Mouse (Mus musculus) midbrain, embryonic 15.5 days (tissue): ENCODE measurements at regions not wholly inside any gene's neighbourhood (a gene's known extent, or its start where the extent isn't known, plus 50 kb on each side); places are given as distances from the start of the nearest gene placed in this dataset.
A peak's percentile ranks its signal among the peaks of the same experiment; 100 is the strongest.

Source experiments
- ATAC-seq: fragments of 200-750 bp; cut with Nextera tagmentation; replicated peaks from 2 replicates; pipeline ENCODE4 v1.8.0; 2017; ENCODE audit warnings: moderate TSS enrichment
- H3K27ac ChIP-seq: fragments of 300-500 bp; sonication (generic); 2 replicates; pipeline ENCODE4 v1.5.1; 2015; ENCODE audit warnings: mild to moderate bottlenecking, inconsistent platforms
- H3K27me3 ChIP-seq: fragments of 300-500 bp; sonication (generic); replicated peaks from 2 replicates; pipeline ENCODE4 v1.6.1; 2015; ENCODE audit warnings: inconsistent platforms
- H3K36me3 ChIP-seq: fragments of 300-500 bp; sonication (generic); replicated peaks from 2 replicates; pipeline ENCODE4 v1.6.1; 2015; ENCODE audit warnings: inconsistent platforms
- H3K4me1 ChIP-seq: fragments of 300-500 bp; sonication (generic); 2 replicates; pipeline ENCODE4 v1.6.1; 2015; ENCODE audit warnings: inconsistent platforms
- H3K4me2 ChIP-seq: fragments of 300-500 bp; sonication (generic); 2 replicates; pipeline ENCODE4 v1.6.1; 2015; ENCODE audit warnings: inconsistent platforms, mild to moderate bottlenecking, moderate library complexity
- H3K4me3 ChIP-seq: fragments of 300-500 bp; sonication (generic); 2 replicates; pipeline ENCODE4 v1.5.1; 2015; ENCODE audit warnings: mild to moderate bottlenecking, inconsistent platforms
- H3K9ac ChIP-seq: fragments of 300-500 bp; sonication (generic); 2 replicates; pipeline ENCODE4 v1.6.1; 2015; ENCODE audit warnings: mild to moderate bottlenecking, inconsistent platforms
- H3K9me3 ChIP-seq: fragments of 300-500 bp; sonication (generic); 2 replicates; pipeline ENCODE4 v1.6.1; 2016; ENCODE audit warnings: inconsistent platforms
- WGBS: fragments of 180-500 bp; shearing (Covaris S2); methylation state at CpG from one replicate; pipeline ENCODE4 v1.1.7; 2015; ENCODE audit warnings: mixed read lengths; 5-methylcytosine and 5-hydroxymethylcytosine counted together

DNA sequence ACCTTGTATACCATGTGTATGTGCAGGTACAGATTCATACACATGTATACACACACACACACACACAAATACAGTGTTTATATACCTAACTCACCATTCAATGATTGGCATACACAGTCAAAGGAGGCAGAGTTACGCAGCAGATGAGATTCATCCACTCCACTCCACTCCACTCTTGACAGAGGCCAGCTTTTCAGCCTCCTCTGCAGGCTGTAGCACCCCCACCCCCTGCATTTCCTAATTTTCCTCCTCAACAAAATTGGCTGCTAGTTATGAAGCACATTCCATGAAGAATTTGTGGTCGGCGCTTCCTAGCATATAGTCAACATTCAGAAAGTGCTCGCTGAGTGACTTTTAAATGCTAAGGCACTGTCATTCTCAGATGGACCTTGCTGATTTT lies 546.7 kb upstream of the Map3k7 start:
- H3K9me3 ChIP-seq, result no peaks in the 10 kb centered on the region
- WGBS, result 100% methylated on average over 4 of the region's 4 CpGs
- no peak overlapping the region for H3K27ac ChIP-seq

DNA sequence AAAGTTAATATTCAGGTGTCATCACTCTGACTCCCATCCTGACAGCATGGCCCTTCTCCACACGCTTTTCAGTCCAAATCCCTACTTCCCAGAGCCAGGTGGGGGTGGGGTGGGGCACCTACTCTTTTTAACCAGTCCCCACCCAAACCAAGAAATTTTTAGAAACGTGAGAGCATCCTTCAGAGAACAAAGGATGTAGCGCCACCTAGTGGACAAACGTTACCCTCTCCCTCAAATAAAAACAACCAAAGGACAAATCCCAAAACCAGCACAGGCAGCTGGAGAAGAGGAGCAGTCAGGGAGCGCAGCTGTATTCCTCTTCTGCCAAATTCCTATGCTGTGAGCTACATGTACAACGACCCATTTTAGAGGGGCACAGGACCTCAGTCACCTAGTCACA lies 544.7 kb upstream of the Map3k7 start:
- peak overlapping the region; percentile 58; the same call in 1 of the 2 replicates for H3K27ac ChIP-seq
- H3K9me3 ChIP-seq, result no peaks in the 10 kb centered on the region
- no peak overlapping the region for H3K4me3 ChIP-seq
- ATAC-seq, result peak; percentile 74
- H3K36me3 ChIP-seq, result no peaks in the 10 kb centered on the region
- WGBS, result 8% methylated on average over 6 of the region's 6 CpGs
- H3K4me1 ChIP-seq, result peaks cover 8% of the 10 kb centered on the region; the same call in 1 of the 2 replicates
- 0 out of 2 replicates have a peak overlapping the region, but pooled peaks have one; percentile 8 for H3K9ac ChIP-seq
- no peaks in the 10 kb centered on the region for H3K27me3 ChIP-seq
- H3K4me2 ChIP-seq, result peak overlapping the region; percentile 16; the same call in 1 of the 2 replicates

More for the DNA sequence above, 546.7 kb upstream of the Map3k7 start:
- no peak overlapping the region for H3K4me2 ChIP-seq
- H3K36me3 ChIP-seq, result no peaks in the 10 kb centered on the region
- H3K4me3 ChIP-seq, result no peak overlapping the region
- H3K4me1 ChIP-seq, result peaks cover 8% of the 10 kb centered on the region; the same call in 1 of the 2 replicates
- H3K9ac ChIP-seq, result no peak overlapping the region
- ATAC-seq, result no peak
- no peaks in the 10 kb centered on the region for H3K27me3 ChIP-seq

DNA sequence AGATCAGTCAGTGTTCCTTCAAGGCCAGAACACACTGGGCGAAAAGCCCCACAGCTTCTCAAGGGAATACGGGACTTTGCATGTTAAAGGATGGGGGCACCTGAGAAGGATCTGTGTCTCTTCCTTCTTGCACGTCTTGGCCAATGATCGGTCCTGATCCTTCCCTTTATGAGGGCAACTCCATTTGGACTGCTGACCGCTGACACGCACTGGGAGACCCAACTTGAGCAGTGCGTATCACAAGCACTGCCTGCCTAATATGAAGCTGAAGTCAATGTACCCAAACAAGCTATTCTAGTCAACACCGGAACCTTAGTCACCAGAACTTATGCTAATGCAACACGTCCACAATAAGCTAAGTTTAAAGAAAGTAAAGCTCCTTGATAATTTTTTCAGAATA lies 543.7 kb upstream of the Map3k7 start:
- Histone ChIP-seq H3K27ac (no peak overlapping the region), H3K4me1 (peaks cover 8% of the 10 kb centered on the region; the same call in 1 of the 2 replicates), H3K4me2 (no peak overlapping the region), H3K27me3 (no peaks in the 10 kb centered on the region), H3K4me3 (no peak overlapping the region), H3K36me3 (no peaks in the 10 kb centered on the region), H3K9ac (no peak overlapping the region), H3K9me3 (no peaks in the 10 kb centered on the region)
- WGBS, result 89% methylated on average over 9 of the region's 9 CpGs
- 0 out of 2 replicates have a peak, but pooled peaks have one; percentile 13 for ATAC-seq

DNA sequence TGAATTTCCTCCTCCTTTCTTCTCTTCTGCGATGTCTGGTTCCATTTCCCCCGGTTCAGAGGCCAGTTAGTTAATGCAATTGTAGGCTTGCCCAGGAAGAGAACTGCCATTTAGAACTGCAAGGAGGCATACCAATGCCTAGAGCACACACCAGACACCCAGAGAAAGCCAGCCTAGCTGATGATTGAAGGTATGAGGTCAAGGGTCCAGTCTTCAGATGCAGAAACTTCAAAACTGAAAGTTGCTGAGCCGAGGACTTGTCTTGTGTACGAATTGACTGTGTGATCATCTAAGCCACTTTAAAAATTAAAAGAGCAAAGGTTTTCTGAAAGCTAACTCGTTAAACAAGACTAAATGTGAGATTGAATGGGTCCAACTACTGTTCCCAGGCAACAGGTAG lies 542.5 kb upstream of the Map3k7 start:
- ATAC-seq, result no peak
- Histone ChIP-seq H3K9ac (no peak overlapping the region), H3K4me1 (peaks cover 8% of the 10 kb centered on the region; the same call in 1 of the 2 replicates), H3K4me3 (no peak overlapping the region), H3K27me3 (no peaks in the 10 kb centered on the region), H3K9me3 (no peaks in the 10 kb centered on the region), H3K4me2 (no peak overlapping the region), H3K27ac (no peak overlapping the region), H3K36me3 (no peaks in the 10 kb centered on the region)
- WGBS, result 87% methylated on average over 5 of the region's 5 CpGs

DNA sequence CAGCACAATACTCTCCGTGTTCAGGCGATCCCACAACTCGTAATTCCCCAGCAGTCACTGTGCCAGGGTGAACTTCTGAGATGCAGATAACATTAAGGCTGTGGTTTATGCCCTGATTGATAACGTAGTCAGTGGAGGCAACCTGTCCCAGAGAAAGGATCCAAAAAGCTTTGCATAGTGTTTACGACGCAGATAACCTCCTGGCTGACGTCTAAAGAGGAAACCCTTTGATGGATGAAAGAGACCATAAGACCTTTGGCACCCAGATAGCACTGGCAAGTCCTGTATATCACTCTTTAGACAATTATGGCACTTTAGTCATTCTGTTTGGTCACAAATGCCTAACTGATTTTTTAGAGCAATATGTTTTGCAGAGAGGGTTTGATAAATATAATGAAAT lies 538.8 kb upstream of the Map3k7 start:
- H3K27ac ChIP-seq, result no peak overlapping the region

DNA sequence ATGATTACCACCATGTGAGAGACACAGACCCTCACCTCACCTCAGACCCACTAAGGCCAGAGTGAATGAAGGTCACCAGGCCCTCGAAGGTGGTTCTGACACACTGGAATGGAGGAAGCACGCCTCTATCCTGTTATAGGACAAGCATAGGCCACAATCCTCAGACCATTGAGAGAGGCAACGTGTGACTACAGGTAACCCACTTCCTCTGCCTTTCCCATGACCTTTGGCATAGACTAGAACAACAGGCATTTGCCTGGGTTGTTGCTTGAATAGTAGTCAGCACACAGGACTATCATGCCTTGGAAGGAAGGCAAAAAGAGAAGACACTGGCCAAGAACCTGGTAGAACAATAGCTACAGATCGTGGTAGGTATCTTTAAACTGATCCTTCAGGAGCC lies 538.2 kb upstream of the Map3k7 start:
- H3K9ac ChIP-seq, result no peak overlapping the region
- WGBS, result 88% methylated on average over 4 of the region's 4 CpGs
- no peak overlapping the region for H3K4me2 ChIP-seq
- H3K36me3 ChIP-seq, result no peaks in the 10 kb centered on the region
- H3K9me3 ChIP-seq, result no peaks in the 10 kb centered on the region
- ATAC-seq, result no peak
- no peak overlapping the region for H3K4me3 ChIP-seq
- no peaks in the 10 kb centered on the region for H3K4me1 ChIP-seq
- no peaks in the 10 kb centered on the region for H3K27me3 ChIP-seq
- no peak overlapping the region for H3K27ac ChIP-seq

More for the DNA sequence above, 538.8 kb upstream of the Map3k7 start:
- WGBS, result 57% methylated on average over 7 of the region's 7 CpGs
- ATAC-seq, result no peak
- Histone ChIP-seq H3K27me3 (no peaks in the 10 kb centered on the region), H3K36me3 (no peaks in the 10 kb centered on the region), H3K4me2 (no peak overlapping the region), H3K4me1 (no peaks in the 10 kb centered on the region), H3K9me3 (no peaks in the 10 kb centered on the region), H3K4me3 (no peak overlapping the region), H3K9ac (no peak overlapping the region)

DNA sequence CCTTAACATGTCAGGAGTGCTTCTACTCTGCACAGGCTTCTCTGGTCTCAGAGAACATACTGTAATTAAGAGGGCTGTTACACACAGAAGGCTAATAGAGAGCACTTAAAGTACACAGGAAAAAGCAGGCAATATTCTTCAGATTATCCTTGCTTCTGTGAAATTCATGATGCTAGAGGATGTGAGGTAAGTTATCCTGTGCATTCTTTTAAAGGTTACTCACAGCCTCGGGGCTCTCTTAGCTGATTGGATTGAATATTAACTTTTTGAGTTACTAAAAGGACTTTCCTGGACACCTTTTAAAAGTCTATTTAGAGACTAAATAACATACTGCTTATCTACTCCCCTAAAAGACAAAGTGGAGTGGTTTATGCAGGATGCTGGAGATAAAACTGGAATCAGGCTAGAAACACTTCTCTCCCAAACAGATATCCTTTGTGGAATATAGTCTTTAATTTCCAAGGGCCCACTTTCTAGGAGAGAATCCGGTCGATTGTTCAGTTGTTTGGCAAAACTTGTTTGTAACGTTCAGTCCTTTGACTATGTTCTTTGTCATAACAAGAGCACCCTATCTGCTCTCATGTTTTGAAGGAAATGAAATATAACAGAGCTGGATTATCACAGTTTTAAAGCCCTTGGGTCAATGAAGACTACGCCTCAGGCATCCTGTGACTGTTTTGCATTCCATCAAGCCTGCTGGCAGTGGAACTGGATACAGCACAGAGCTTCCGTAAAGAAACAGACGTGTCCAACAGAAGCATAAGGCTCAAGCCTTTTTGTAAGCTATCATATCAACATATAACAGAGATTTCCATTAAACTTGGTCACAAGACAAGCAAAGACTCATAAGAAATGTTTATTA lies 537.5 kb upstream of the Map3k7 start:
- Histone ChIP-seq H3K4me3 (no peak overlapping the region), H3K27ac (no peak overlapping the region), H3K4me2 (no peak overlapping the region), H3K36me3 (no peaks in the 10 kb centered on the region), H3K27me3 (no peaks in the 10 kb centered on the region), H3K4me1 (no peaks in the 10 kb centered on the region; the same call in 1 of the 2 replicates), H3K9me3 (no peaks in the 10 kb centered on the region), H3K9ac (no peak overlapping the region)
- ATAC-seq, result no peak
- WGBS, result 75% methylated on average over 7 of the region's 7 CpGs

DNA sequence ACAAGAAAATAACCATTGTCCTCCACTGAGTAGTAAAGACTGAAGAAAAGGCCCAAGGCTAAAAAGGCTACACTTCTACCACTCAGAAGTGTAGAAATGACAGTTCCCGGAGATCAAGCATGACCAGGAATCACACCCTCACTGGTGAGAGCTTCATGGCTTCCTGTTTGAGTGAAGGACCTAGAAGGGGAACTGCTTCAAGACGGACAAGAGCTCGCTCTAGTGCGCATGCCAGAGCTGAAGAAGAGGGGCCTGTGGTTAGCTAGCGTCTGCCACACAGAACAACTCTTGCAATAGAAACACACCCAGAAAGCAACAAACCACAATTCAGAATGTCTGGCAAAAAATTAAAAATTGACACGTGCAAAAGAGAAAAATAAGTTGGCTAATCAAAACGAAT lies 530.0 kb upstream of the Map3k7 start:
- no peak overlapping the region for H3K9ac ChIP-seq
- no peak overlapping the region for H3K4me2 ChIP-seq
- H3K9me3 ChIP-seq, result no peaks in the 10 kb centered on the region
- H3K4me3 ChIP-seq, result no peak overlapping the region
- no peak overlapping the region for H3K27ac ChIP-seq
- ATAC-seq, result no peak
- WGBS, result 93% methylated on average over 7 of the region's 7 CpGs
- no peaks in the 10 kb centered on the region for H3K36me3 ChIP-seq
- no peaks in the 10 kb centered on the region; the same call in 1 of the 2 replicates for H3K4me1 ChIP-seq
- H3K27me3 ChIP-seq, result no peaks in the 10 kb centered on the region

DNA sequence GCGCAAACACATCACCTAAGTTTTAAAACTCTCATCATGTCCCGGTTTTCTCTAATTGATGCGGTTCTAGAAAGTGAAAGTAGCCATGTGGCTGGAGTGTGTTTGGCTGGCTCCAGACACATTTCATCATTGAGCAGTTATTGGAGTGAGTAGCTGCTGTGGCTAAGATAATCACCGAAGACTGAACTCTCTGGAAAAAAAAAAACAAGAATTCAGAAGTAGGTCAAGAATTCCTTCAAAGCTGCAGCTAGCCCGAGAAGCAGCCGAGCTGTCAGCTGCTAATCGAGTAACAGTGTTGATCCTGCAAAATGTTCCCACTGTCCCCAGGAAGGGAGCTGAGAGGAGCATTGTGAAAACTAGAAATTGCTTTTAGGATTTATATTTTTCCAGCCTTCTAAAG lies 509.0 kb upstream of the Map3k7 start:
- H3K4me3 ChIP-seq, result no peak overlapping the region
- no peak for ATAC-seq
- H3K27ac ChIP-seq, result no peak overlapping the region
- no peaks in the 10 kb centered on the region for H3K9me3 ChIP-seq
- 0 out of 2 replicates have a peak, but pooled peaks cover 3% of the 10 kb centered on the region for H3K4me1 ChIP-seq
- 67% methylated on average over 7 of the region's 7 CpGs for WGBS
- H3K27me3 ChIP-seq, result no peaks in the 10 kb centered on the region
- H3K9ac ChIP-seq, result no peak overlapping the region
- no peak overlapping the region for H3K4me2 ChIP-seq
- H3K36me3 ChIP-seq, result no peaks in the 10 kb centered on the region

DNA sequence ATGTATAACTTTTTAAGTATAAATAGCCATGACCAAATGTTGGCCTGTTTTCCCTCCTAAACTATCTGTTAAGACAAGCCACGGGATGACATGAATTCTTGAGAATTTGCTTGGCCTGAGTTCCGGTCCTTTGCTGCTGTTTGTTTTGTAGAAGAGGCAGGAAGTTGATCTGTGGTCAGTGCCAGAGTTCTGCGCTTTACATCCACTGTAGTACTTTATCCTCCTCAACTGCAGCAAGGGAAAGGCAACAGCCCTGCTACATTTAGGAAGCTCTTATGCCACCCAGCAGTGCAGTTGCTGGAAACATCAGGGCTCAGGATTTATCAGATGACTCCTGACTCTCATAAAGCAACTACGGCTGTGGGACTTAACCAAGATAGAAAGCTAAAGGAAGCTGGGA lies 508.4 kb upstream of the Map3k7 start:
- H3K27me3 ChIP-seq, result no peaks in the 10 kb centered on the region
- H3K9ac ChIP-seq, result no peak overlapping the region
- no peak overlapping the region for H3K4me2 ChIP-seq
- no peak overlapping the region for H3K4me3 ChIP-seq
- 0 out of 2 replicates have a peak, but pooled peaks cover 3% of the 10 kb centered on the region for H3K4me1 ChIP-seq
- no peak for ATAC-seq
- WGBS, result 76% methylated on average over 4 of the region's 4 CpGs
- H3K9me3 ChIP-seq, result no peaks in the 10 kb centered on the region
- no peaks in the 10 kb centered on the region for H3K36me3 ChIP-seq
- H3K27ac ChIP-seq, result no peak overlapping the region

DNA sequence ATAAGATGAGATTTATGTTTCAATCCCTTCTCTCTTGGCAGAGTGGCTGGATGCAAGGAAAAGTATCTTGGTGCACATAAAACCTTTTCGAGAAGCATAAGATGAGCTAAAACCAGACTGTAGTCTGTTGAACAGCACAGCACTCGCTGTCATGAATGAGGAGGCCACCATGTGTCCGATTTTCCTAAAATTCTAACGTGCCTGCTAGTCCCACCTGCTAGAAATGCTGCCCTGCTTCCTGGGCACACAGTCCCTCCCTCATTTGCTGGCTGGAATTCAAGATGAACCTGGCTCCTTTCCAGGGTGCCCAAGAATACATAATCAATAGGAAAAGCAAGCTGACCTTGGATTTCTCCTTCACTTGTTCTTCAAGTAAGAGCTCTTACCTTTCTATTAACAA lies 501.4 kb upstream of the Map3k7 start:
- no peaks in the 10 kb centered on the region for H3K36me3 ChIP-seq
- H3K4me3 ChIP-seq, result no peak overlapping the region
- H3K4me2 ChIP-seq, result no peak overlapping the region
- WGBS, result 66% methylated on average over 4 of the region's 4 CpGs
- 0 out of 2 replicates have a peak, but pooled peaks cover 2% of the 10 kb centered on the region for H3K4me1 ChIP-seq
- H3K9me3 ChIP-seq, result no peaks in the 10 kb centered on the region
- 0 out of 2 replicates have a peak overlapping the region, but pooled peaks have one; percentile 15 for H3K27ac ChIP-seq
- no peak for ATAC-seq
- no peak overlapping the region for H3K9ac ChIP-seq
- no peaks in the 10 kb centered on the region for H3K27me3 ChIP-seq

DNA sequence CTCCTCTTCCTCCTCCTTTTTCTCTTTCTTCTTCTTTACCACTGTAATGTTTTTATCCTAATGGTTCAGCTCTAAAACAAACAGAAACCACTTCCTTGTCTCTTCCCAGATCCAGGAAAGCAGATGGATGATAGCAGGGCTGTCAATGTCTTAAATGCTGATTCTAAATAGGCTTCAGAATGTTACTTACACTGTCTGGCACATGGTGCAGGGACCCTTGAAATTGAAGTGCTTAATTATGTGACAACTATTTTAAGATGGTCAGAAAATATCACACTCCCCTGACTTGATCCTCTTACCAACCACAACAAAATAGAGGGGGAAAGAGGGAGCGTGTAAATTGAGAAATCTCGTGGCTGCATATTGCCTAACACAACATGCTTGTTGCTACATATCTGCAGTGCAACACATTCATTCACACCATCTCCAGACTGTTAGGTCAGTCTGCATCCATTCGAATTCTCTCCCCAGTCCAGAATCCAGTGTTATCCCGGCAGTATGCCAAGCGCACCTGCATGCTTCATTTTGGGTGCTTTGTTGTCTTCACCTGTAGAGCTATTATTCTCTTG lies 500.7 kb upstream of the Map3k7 start:
- Histone ChIP-seq H3K4me3 (no peak overlapping the region), H3K36me3 (no peaks in the 10 kb centered on the region), H3K4me2 (no peak overlapping the region), H3K4me1 (0 out of 2 replicates have a peak, but pooled peaks cover 2% of the 10 kb centered on the region), H3K27me3 (no peaks in the 10 kb centered on the region), H3K27ac (no peak overlapping the region), H3K9ac (no peak overlapping the region), H3K9me3 (no peaks in the 10 kb centered on the region)
- 89% methylated on average over 5 of the region's 5 CpGs for WGBS
- no peak for ATAC-seq
